Mouse (Mus musculus): ENCODE results near the gene Gcm1.
"Not testable (repeated sequence)": the region's sequence is repeated elsewhere in the genome, so short reads cannot be mapped to it uniquely, and the experiment has no call there.

Gene Gcm1

DNA sequence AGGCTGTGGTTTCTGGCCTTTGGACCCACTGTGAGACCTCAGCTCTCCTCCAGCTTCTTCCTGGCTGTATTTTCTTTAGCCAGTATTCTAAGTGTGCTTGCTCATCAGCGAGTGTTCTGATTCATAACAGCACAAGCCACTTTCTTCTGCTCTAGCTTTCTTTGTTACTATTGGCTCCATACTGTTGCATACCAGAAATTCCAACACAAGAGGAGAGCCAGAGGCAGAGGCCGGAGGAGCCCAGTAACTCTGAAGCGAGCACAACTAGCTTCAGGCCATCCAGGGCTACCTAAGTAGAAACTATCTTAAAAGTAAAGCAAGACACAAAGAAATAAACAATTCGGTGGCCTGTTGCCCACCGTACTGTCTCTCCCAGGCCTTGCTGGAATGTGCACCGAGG, 6.6 kb upstream of the Gcm1 start:
- in situ Hi-C loops (cut with MboI): no loop called here

DNA sequence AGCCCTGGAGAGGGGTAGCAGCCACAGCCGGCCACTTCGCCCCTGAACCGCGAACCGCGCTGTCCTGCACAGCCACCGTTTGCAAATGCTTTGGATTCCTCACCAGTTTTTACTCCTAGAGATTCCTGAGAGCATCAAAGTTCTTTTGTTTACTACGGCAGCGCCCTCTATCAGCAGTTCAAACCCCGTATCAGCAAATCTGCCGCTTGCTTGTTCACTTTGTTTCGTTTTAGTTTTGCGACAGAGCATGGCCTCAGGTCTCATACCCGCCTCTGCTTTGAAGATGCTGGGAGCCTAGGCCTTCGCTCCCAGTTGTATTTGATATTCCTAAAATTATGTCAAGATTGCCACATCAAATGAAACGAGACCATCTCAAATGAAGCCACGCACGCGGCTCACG, 5.0 kb upstream of the Gcm1 start:
- in situ Hi-C loops (cut with MboI): no loop called here

GRCm38 (mm10) chr9:78050452-78050970, 1.2 kb upstream of the Gcm1 start:
- in situ Hi-C loops (cut with MboI): no loop called here

DNA sequence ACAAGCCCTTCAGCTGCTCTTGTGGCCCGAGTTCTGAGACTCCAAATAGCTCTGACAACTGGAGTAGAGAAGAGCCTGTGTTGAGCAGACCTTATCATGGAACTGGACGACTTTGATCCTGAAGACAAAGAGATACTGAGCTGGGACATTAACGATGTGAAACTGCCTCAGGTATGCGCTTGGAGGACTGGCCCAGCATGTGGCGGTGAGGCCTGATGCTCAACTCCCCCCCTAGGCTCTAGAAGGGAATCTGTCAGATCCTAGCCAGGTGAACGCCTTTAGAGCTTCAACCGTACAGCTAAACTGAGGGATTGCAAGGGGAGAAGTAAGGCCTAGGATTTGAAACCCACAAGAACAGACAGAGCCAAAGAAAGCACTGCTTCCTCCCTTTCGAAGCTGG, 2.1 kb downstream of the Gcm1 start:
- in situ Hi-C loops (cut with MboI): no loop called here

GRCm38 (mm10) chr9:78054298-78054697, 2.6 kb downstream of the Gcm1 start:
- in situ Hi-C loops (cut with MboI): no loop called here

- in situ Hi-C loops (cut with MboI): no loop called here
These were observed 7.9 kb downstream of the Gcm1 start for GRCm38 (mm10) chr9:78059525-78060120.

GRCm38 (mm10) chr9:78062392-78062791, 10.7 kb downstream of the Gcm1 start:
- in situ Hi-C loops (cut with MboI): no loop called here

DNA sequence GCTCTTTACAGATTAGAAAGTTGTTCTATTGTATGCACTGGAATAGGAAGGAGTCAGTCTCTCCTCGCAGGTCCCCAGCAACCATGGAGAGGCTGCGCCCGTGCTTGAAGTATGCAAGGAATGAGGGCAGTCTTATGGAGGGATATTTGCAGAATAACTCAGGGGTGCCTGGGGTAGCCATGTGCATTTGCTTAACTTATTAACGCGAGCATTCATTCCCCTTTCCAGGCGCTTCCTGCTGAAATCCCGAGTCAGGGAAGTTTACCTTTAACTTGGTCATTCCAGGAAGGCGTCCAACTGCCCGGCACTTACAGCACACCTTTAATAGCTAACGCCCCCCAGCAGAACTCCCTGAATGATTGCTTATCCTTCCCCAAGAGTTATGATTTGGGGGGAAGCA, 12.4 kb downstream of the Gcm1 start:
- in situ Hi-C loops (cut with MboI): no loop called here

DNA sequence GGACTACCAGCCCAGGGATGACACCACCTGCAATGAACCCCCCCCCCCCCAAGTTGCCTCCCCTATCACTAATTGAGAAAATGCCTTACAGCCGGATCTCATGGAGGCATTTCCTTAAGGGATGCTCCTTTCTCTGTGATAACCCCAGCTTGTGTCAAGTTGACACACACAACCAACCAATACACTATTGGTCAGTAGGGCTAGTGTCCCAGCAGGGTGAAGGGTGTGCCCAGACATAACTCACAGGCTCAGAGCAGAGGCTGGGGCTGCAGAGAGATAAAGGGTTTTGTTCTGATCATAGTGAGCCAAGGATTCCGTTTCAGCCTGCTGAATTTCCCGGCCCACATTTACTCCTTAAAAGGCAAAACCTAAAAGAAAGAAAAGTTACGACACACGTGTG, 18.8 kb downstream of the Gcm1 start:
- in situ Hi-C loops (cut with MboI): no loop called here

DNA sequence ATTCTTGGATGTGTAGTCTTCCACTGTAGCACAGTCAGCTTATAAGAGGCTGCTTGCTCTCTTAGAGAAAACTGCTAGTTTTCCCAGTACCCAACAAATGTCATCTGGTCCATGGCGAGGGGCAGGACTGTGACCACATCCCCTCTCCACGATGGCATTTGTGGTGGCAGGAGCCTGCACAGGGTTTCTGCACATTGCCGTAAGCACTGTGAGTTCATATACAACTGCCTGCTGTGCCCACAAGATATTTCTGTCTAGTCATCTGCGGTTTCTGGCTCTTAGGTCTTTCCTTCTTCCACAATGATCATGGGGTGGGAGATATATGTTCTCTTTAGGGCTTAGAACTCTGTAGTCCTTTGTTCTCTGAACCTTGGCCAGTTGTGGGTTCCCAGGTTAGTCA, 19.9 kb downstream of the Gcm1 start:
- in situ Hi-C loops (cut with MboI): no loop called here

DNA sequence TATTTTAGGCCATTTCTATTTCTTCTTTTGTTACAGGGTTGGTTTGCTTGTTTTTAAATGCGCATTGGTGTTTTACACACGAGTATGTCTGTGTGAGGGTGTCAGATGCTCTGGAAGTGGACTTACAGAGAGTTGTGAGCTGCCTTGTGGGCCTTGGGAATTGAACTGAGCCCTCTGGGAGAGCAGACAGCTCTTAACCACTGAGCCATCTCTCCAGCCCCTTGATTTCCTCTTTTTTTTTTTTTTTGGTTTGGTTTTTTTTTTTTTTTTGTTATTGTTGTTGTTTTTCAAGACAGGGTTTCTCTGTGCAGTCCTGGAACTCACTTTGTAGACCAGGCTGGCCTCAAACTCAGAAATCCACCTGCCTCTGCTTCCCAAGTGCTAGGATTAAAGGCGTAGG, 21.6 kb downstream of the Gcm1 start:
- in situ Hi-C loops (cut with MboI): not testable (repeated sequence)

- in situ Hi-C loops (cut with MboI): no loop called here
These were observed 22.1 kb downstream of the Gcm1 start for GRCm38 (mm10) chr9:78073713-78074340.

- in situ Hi-C loops (cut with MboI): no loop called here
These were observed 23.5 kb downstream of the Gcm1 start for GRCm38 (mm10) chr9:78075256-78075655.

GRCm38 (mm10) chr9:78078240-78078639, 26.5 kb downstream of the Gcm1 start:
- in situ Hi-C loops (cut with MboI): no loop called here

DNA sequence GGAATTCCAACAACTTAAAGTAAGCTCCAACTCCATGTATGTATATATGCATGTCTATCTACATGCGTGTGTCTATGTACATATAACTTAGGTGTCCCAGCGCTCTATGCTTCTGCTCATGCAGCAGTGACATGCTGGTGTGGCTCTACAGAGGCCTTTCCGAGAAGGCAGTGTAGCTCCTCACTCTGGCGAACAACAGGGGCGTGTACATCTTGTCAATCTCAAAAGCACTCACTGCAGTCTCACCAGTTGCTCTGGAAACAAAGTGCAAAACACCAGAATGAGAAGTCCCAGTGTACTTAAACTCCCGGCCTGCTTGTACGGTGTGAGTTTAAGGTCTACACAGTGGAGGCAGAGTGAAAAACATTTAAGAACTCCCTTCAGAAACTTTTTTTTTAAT, 30.1 kb downstream of the Gcm1 start:
- in situ Hi-C loops (cut with MboI): no loop called here

DNA sequence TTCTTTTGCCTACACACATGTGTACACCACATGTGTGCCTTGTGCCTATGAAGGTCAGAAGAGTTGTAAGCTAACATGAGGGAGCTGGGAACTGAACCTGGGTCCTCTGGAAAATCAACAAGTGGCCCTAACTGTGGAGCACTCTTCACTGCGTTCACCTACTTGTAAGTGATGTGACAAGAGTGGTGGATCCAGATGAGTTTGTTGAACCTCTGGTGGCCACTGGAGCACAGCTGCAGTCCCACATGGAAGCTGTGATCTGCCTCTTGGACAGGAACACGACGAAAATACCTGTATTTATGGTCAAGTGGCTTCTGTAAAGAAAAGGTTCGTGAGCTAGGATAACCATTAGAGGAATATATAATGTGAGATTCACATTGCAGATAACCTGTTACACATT, 32.6 kb downstream of the Gcm1 start:
- in situ Hi-C loops (cut with MboI): no loop called here

DNA sequence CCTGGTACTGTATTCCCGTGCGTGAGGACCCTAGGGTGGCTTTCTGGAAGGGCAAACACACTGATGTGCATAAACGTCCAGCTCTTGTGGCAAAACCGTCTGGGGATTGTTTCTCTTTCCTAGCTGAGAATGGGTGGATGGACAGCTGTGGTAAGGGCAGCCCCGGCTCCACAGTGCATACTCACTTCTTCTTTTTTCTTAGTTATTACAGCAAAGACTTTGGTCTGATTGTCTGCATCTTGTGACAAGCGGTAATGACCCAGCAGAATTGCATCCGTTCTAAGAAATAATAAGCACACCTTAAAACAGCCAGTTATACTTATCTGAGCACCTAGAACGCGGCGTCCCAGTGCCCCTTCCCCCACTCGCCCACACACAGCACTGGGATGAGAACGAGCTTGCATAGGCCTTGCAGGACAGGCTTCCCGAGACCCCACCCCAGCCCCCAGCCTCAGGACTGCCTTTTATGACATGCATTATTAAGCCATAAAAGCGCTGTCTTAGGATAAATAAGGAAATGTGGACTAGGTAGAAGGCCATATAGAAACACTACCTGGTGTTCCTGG, 34.1 kb downstream of the Gcm1 start:
- in situ Hi-C loops (cut with MboI): no loop called here

DNA sequence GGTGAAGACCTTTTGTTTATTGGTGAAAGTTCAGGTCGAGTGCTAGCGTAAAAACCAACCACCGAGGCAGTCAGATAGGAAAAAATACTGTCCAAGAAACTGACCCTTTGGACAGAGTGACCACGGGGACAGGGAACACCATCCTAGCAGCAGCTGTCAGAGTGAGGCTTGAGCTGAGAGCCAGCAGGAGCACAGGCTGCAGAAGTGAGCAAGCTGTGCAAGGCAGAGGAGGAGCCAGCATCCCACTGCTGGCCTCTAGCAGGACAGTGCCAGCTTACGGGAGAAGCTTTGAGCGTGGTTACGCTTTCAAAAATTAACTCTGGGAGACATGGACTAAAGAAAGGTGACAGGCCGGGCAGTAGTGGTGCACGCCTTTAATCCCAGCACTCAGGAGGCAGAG, 36.0 kb downstream of the Gcm1 start:
- in situ Hi-C loops (cut with MboI): no loop called here

- in situ Hi-C loops (cut with MboI): no loop called here
These were observed 36.8 kb downstream of the Gcm1 start for GRCm38 (mm10) chr9:78088521-78088920.

DNA sequence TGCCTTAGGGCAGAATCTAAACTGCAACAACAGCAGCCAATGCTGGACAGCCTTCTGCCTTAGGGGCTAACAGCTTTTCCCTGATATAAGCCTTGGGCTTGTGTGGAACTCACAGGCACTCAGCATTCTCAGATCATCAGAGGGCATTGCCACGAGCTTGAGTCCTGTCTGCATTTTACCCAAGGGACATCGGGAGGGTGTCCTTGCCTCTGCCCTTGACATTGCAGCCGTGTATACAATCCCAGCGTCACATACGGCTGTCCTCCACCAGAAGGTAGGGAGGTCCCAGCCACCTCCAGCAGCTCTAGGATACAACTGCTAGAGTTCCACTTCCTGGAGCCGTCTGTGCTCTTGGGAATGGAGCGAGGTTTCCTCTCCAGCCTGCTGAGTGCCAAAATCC, 37.2 kb downstream of the Gcm1 start:
- in situ Hi-C loops (cut with MboI): no loop called here

- in situ Hi-C loops (cut with MboI): no loop called here
These were observed 38.2 kb downstream of the Gcm1 start for GRCm38 (mm10) chr9:78089906-78090305.

- in situ Hi-C loops (cut with MboI): no loop called here
These were observed 38.9 kb downstream of the Gcm1 start for GRCm38 (mm10) chr9:78090596-78090995.

DNA sequence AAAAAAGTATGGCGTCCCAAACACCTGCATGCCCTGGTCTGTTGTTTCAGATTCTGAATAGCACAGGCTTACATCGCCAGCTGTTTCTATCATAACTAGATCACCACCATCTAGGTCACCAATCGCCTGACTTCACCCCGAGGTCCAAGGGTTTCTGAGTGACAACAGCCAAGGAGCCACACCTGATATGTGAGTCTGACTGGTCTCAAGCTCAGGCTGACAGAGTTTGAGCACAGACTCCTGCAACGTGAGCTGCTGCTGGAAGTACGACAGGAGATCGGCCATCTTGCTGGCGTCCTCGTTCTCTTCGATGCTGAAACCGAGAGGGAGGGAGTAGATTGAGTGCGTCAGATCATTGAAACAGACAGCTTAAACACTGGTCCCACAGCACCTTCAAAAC, 44.0 kb downstream of the Gcm1 start:
- in situ Hi-C loops (cut with MboI): no loop called here

GRCm38 (mm10) chr9:78096376-78096775, 44.7 kb downstream of the Gcm1 start:
- in situ Hi-C loops (cut with MboI): no loop called here

All from mature B cell (primary cell).